Mouse (Mus musculus): ENCODE results near the gene Dab2ip. TPM values are rescaled to one million over a fixed set of nuclear protein-coding genes. Genes with fewer than 3 reads are reported as not detected.

Dab2ip gene
- total and polyA plus RNA-seq, 3 experiments = 4.0 to 9.9 TPM; not detected in 1

- H3K79me2 ChIP-seq (ENCODE audit: control insufficient read depth, insufficient read depth, low read length, poor library complexity) = no peaks in the 10 kb centered on the region
- H3K27me3 ChIP-seq (ENCODE audit: control insufficient read depth in 1 of 2, insufficient read depth in 2 of 2, low read length in 2 of 2) = peaks cover 4 to 8% of the 10 kb centered on the region in 2 experiments; a peak in 2 of 4 replicates
- H3K27ac ChIP-seq (ENCODE audit: control insufficient read depth, low read depth, low read length) = no peak overlapping the region
- no peaks in the 10 kb centered on the region for H3K4me1 ChIP-seq (ENCODE audit: control insufficient read depth in 1 of 2, insufficient read depth in 2 of 2, low read length in 2 of 2)
- H3K4me3 ChIP-seq (ENCODE audit: control insufficient read depth in 1 of 2, insufficient read depth in 1 of 2, low read depth in 2 of 2, low read length in 2 of 2) = no peak overlapping the region
- H3K9ac ChIP-seq (ENCODE audit: control insufficient read depth, low read depth, low read length, poor library complexity, severe bottlenecking) = no peak overlapping the region
- H3K36me3 ChIP-seq (ENCODE audit: control insufficient read depth in 1 of 2, insufficient read depth in 2 of 2, low read length in 2 of 2) = no peaks in the 10 kb centered on the region
- H3K9me3 ChIP-seq (replicated peaks; ENCODE audit: insufficient read depth, low read length) = no peaks in the 10 kb centered on the region
- no peak for DNase-seq (ENCODE audit: low read depth, low spot score)
- TF ChIP-seq RAD21 (IDR thresholded peaks at IDR 0.05; ENCODE audit: low read depth, low read length) (no peak), MXI1 (IDR thresholded peaks at IDR 0.05; ENCODE audit: low read depth, low read length) (no peak), JUND (IDR thresholded peaks at IDR 0.05; ENCODE audit: low read depth, low read length) (no peak), CTCF (IDR thresholded peaks at IDR 0.05 in 2 of 3, conservative IDR thresholded peaks at IDR 0.05 in 1 of 3; ENCODE audit: control insufficient read depth in 1 of 3, insufficient read depth in 1 of 3, low read depth in 2 of 3, low read length in 3 of 3, poor library complexity in 1 of 3, severe bottlenecking in 1 of 3) (no peak), EP300 (IDR thresholded peaks at IDR 0.05; ENCODE audit: low read depth in 1 of 2, low read length in 2 of 2) (no peak), USF1 (IDR thresholded peaks at IDR 0.05; ENCODE audit: low read depth, low read length) (no peak), MYB (IDR thresholded peaks at IDR 0.05; ENCODE audit: low read depth, low read length) (no peak), MAFK (IDR thresholded peaks at IDR 0.05; ENCODE audit: borderline replicate concordance, low read depth, low read length) (no peak), SIN3A (IDR thresholded peaks at IDR 0.05; ENCODE audit: low read length) (no peak), MAX (IDR thresholded peaks at IDR 0.05; ENCODE audit: low read length) (no peak), POLR2AphosphoS5 (IDR thresholded peaks at IDR 0.05; ENCODE audit: borderline replicate concordance, low read depth, low read length) (no peak), UBTF (IDR thresholded peaks at IDR 0.05; ENCODE audit: borderline replicate concordance, insufficient read depth, low read depth, low read length) (no peak), KAT2A (conservative IDR thresholded peaks at IDR 0.05; ENCODE audit: low read depth, low read length) (no peak), MYC (IDR thresholded peaks at IDR 0.05; ENCODE audit: low read depth, low read length) (no peak), USF2 (IDR thresholded peaks at IDR 0.05; ENCODE audit: borderline replicate concordance in 1 of 2, insufficient read depth in 1 of 2, low read depth in 1 of 2, low read length in 2 of 2) (no peak), SMC3 (IDR thresholded peaks at IDR 0.05; ENCODE audit: low read depth, low read length) (no peak), NRF1 (IDR thresholded peaks at IDR 0.05; ENCODE audit: insufficient read depth, low read depth, low read length, poor library complexity, severe bottlenecking) (no peak), POLR2AphosphoS2 (IDR thresholded peaks at IDR 0.05; ENCODE audit: low read length) (no peak), GATA1 (IDR thresholded peaks at IDR 0.05; ENCODE audit: low read depth, low read length) (no peak)
Observed at GRCm38 (mm10) chr2:35611645-35612044, 53.6 kb downstream of the Dab2ip start.

GRCm38 (mm10) chr2:35612297-35612696 lies 54.2 kb downstream of the Dab2ip start:
- Histone ChIP-seq H3K9ac (ENCODE audit: control insufficient read depth, low read depth, low read length, poor library complexity, severe bottlenecking) (no peak overlapping the region), H3K9me3 (replicated peaks; ENCODE audit: insufficient read depth, low read length) (no peaks in the 10 kb centered on the region), H3K79me2 (ENCODE audit: control insufficient read depth, insufficient read depth, low read length, poor library complexity) (no peaks in the 10 kb centered on the region), H3K27ac (ENCODE audit: control insufficient read depth, low read depth, low read length) (no peak overlapping the region), H3K4me3 (ENCODE audit: control insufficient read depth in 1 of 2, insufficient read depth in 1 of 2, low read depth in 2 of 2, low read length in 2 of 2) (no peak overlapping the region), H3K4me1 (ENCODE audit: control insufficient read depth in 1 of 2, insufficient read depth in 2 of 2, low read length in 2 of 2) (no peaks in the 10 kb centered on the region), H3K36me3 (ENCODE audit: control insufficient read depth in 1 of 2, insufficient read depth in 2 of 2, low read length in 2 of 2) (no peaks in the 10 kb centered on the region), H3K27me3 (ENCODE audit: control insufficient read depth in 1 of 2, insufficient read depth in 2 of 2, low read length in 2 of 2) (peaks cover 4 to 8% of the 10 kb centered on the region in 2 experiments; a peak in 2 of 4 replicates)
- TF ChIP-seq HCFC1 (IDR thresholded peaks at IDR 0.05; ENCODE audit: low read depth, low read length) (no peak), TBP (IDR thresholded peaks at IDR 0.05; ENCODE audit: low read depth, low read length) (no peak), BHLHE40 (IDR thresholded peaks at IDR 0.05; ENCODE audit: borderline replicate concordance, low read depth, low read length) (no peak), SIN3A (IDR thresholded peaks at IDR 0.05; ENCODE audit: low read length) (no peak), ETS1 (IDR thresholded peaks at IDR 0.05; ENCODE audit: low read depth, low read length) (no peak), ZMIZ1 (IDR thresholded peaks at IDR 0.05; ENCODE audit: low read depth, low read length) (no peak), POLR2AphosphoS2 (IDR thresholded peaks at IDR 0.05; ENCODE audit: low read length) (no peak), MAZ (IDR thresholded peaks at IDR 0.05; ENCODE audit: low read depth, low read length) (no peak), NELFE (IDR thresholded peaks at IDR 0.05; ENCODE audit: low read depth, low read length) (no peak), GATA1 (IDR thresholded peaks at IDR 0.05; ENCODE audit: low read depth, low read length) (no peak), MYB (IDR thresholded peaks at IDR 0.05; ENCODE audit: low read depth, low read length) (no peak), RAD21 (IDR thresholded peaks at IDR 0.05; ENCODE audit: low read depth, low read length) (no peak), MAFK (IDR thresholded peaks at IDR 0.05; ENCODE audit: borderline replicate concordance, low read depth, low read length) (no peak), E2F4 (IDR thresholded peaks at IDR 0.05; ENCODE audit: borderline replicate concordance, low read depth, low read length) (no peak), UBTF (IDR thresholded peaks at IDR 0.05; ENCODE audit: borderline replicate concordance, insufficient read depth, low read depth, low read length) (no peak), SMC3 (IDR thresholded peaks at IDR 0.05; ENCODE audit: low read depth, low read length) (no peak), KAT2A (conservative IDR thresholded peaks at IDR 0.05; ENCODE audit: low read depth, low read length) (no peak)
- no peak for DNase-seq (ENCODE audit: low read depth, low spot score)
